Mouse (Mus musculus): Measurements from ENCODE around the gene Colgalt1.

Gene Colgalt1

DNA sequence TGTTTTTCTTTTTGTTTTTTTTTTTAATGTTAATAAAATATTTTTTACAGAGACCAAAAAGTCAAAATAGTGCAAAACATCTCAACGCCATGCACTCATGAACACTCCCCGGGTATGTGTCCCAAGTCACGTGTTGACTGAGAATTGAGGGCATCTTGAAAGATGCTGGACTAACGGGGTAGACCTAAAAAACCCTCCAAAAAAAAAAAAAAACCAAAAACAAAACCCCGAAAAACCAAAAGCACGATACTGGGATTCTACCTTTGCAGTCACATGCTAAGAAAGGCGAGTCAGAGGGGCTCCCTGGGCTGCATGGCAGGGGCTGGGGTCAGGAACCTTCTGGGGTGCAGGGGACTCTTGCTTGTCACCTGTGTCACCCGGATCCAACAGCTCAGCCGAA lies 16.0 kb downstream of the Colgalt1 start:
- intact Hi-C loops (cut with DNase I) = no loop called here

DNA sequence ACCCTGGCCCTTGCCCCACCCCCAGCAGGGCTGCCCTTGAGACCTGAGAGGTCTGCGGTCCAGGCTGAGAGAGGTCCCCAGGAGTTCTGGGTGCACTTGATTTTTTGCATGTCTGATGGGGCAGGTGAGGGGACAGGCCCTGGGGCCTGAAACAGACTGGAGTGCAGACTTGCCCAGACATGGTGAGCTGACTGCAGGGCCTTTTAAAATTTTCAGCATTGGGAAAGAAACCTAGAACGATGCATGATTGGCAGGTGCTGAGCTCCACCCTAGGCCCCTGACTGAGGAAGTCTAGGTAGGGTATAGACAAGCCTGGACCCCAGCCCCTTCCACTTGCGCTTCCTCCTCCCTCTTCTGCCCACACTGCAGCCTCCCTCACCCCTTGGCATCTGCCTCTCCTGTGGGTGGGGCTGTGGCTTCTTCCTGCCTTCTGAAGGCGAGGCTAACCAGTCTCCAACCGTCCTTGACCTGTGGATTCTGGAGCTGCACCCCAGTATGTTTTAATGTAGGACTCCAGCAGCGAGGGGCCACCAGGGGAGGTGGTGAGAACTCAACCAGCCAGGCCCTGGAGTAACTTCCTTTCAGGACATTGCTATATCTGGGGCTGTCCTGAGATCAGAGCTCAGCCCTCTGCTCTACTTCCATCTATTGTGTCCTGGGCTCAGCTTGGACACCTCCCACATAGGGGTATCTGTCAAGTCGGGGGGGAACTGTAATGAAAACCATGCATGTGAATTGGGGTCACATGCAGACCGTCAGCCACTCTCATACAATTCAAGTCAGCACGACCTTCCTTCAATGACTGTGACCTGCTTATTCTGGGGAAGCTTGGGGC lies 16.7 kb downstream of the Colgalt1 start:
- intact Hi-C loops (cut with DNase I) = no loop called here

DNA sequence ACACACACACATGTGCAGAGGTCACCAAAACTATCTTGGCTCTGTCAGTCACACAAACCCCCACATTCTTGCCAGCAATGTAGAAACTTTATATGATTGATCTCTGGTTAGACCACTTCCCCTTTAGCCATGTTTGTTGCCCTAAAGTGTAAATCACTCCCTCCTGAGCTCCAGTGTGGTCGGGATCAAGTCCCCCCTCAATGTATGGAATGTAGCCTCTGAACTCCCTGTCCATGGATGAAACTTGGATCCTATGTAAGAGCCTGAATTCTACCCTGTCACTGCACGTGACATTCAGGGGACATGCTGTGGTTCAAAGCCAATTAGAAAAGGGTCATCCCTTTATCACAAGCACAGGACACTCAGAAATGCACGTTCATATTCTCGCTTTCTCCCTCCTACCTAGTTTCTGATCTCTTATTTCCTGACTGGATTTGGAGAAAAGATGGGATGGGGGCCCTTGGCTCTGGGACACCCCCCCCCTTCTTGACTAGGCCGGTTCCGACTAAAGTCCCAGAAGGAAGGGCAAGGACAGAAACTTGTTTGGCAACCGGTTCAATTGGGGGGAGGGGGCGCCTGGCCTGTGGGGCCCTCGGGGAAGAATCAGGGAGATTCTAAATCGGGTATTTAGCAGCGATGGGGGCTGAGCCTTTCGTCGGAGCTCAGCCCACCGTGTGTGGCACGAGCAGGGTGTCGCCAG lies 17.7 kb downstream of the Colgalt1 start:
- intact Hi-C loops (cut with DNase I) = no loop called here

DNA sequence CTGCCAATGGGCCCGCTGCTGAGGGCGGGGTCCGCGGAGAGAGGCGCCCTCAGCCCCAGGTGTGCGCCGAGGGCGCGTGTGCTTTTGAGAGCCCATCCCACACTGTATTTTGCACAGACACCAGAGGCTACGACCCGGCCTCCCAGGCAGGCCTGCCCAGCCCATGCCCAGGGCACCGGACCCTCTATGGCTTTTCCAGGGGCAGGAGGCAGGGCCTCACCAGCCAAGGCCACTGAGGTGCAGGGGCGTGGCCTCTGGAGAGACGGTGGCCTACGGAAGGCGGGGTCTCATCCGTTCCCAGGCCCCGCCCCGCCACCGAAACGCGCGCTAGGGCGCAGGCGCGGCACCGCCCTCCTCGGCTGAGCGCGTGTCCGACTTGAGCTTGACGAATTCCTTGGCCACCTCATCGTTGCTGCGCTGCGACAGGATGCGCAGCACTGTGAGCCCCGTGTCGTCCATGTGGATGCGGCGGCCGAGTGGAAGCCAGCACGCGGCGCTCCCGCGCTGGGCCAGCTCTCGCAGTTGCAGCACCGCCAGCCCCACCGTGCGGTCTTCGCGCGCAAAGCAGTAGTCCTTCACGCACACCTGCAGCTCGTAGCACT lies 18.4 kb downstream of the Colgalt1 start:
- intact Hi-C loops (cut with DNase I) = no loop called here

DNA sequence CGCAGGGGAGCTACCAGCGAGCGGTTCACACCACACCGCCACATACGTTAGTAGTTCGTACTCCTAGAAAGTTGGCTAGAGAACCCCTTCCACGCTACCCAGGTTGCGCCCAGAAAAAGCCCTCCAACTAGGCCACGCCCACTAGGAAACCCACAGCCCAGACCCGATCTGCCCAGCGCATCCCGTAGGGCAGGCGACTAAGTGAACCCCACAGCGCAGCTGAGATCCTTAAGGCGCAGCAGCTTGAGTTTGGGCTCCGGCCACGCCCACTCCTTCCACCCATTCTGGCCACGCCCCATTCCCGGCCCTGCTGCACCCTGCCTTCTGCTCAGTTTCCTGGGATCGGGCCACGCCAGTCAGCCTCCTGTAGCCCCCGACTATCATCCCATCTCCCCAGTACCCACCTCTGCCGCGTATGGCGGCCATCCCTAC lies 19.0 kb downstream of the Colgalt1 start:
- intact Hi-C loops (cut with DNase I) = no loop called here

DNA sequence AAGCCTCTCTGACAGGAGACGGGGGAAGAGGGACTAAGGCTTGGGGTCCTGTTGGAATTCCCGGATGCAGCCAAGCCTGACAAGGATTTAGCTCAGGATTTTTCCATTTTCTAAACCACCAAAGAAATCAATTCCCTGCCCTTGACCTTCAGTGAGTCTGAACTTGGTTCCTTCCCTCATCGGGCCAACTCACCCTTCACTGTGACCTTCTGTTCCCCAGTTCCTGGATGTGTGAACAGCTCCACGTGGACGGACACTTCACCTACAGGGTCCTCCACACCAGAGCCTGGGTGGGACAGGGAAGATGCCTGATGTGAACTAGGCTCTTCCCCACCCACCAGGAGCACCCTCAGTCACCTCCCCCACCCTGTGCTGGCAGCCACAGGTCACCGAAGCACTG lies 20.0 kb downstream of the Colgalt1 start:
- intact Hi-C loops (cut with DNase I) = no loop called here

DNA sequence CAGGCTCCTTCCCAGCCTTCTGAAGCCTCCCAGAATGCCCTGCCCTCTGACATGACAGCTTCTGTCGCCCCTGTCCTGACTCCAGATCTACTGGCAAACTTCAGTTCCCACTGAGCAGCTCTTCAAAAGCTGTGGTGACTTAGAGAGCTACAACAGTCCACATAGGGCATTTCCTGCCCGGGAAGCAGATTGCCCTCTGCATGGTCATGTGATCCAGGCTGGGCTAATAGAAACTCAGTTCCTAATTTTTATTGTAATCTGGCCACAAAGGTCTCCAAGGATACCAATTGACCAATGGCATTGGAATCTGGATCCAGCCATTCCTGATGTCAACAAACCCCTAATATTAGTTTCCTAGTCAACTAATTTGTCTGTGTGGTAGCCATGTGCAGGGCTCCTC lies 21.1 kb downstream of the Colgalt1 start:
- intact Hi-C loops (cut with DNase I) = no loop called here

DNA sequence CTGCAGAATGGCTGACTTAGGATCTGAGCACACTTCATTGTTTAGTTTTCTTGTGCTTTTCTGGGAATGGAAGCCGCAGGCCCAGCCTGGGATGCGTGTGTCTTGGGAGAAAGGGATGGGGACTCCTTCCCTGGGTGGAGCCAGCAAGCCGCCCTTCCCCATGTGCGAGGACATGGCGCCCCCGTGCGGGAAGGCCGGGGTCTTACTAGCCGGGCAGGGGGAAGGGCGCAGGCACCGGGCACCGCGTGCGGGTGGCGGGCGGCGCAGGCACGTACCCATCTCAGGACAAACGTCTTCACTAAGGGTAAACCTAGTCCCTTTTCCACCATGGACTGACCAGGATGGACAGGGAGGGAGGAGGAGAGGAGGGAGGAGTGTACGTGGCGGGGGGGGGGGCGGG lies 22.4 kb downstream of the Colgalt1 start:
- intact Hi-C loops (cut with DNase I) = no loop called here

DNA sequence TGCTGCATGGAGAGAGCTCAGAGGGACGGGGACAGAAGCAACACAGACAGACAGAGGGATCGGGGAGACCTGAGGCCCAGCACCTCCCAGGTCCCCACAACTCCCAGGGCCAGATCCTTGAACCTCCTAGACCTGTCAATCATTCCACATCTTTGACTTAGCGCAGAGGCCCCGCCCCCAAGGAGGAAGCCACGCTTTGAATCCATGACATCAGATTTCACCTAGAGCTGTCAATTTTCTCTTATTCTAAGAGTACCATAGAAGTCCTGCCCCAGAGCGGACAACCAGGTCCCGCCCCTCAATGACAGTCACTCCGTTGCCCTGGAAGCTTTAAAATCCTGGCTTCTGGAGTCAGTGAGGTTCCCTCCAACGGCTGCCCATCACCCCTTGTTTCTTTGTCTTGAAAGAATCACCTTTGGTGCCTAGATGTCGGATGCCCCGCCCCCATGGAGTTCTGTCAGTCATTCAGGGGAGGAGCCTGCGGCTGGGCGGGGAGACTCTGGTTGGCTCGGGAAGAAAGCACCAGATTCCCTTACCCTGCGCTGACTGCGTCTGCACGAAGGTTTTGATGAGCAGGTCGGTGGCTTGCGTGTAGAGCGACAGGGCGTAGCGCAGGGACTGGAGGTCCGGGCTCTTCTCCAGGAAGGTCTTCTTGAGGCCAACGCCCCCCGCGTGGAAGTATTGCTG lies 23.3 kb downstream of the Colgalt1 start:
- intact Hi-C loops (cut with DNase I) = no loop called here

DNA sequence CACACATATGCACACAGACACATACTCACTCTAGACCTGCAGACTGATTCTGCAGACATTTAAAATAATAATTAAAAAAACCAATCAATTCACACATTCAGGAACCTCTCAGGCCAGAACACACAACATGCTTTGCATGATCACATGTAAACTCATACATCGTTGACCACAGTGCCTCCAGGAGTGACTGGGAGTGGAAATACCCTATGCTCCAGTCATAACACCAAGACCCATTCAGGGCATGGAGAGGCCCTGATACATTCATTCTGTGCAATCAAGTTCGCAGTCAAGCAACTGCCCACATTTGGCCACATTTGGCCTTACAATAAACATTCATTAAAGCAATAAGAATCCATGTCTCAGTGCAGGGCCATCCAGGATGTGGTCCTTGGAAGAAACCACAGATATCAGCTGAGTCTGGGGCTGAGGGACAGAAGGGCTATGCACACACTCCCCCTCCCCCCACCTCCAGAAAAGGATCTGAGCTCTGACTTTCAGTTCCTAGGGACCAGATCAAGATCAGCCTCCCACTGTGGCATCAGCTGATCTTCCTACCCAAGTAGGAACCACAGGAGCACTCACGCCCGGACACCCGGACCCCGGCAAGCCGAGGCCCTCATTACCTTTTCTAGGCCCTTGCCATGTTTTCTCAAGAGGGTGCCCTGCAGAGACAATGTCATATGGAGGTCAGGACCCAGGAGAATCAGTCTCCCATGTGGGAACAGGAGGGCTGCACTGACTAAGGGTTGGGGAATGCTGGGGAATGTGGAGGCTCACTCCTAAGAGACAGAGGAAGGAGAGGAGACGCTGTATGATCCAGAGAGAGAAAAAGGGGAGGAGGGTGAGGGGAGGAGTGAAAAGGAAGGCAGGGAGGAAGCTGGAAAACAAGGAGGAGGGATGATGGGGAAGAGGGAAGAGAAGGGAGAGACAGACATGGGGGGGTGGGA lies 26.6 kb downstream of the Colgalt1 start:
- intact Hi-C loops (cut with DNase I) = no loop called here

DNA sequence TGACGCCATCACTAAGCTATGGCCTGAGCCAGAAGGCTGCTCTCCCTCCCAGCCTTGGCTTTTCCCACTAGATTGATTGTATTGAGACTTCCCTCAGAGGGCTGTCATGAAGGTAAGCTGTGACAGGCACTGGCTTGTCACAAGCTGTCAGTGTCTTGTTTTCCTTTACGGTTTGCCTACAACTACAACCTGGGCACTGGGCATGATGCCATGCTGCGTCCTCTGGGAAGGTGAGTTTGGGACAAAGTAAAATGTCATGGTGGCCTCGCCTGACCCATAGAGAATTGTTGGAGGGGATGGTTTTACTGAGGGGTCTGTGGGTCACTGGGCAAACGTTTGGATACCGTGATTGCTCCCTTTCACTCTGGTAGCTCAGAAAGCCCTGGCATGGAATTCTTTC lies 27.5 kb downstream of the Colgalt1 start:
- intact Hi-C loops (cut with DNase I) = no loop called here

DNA sequence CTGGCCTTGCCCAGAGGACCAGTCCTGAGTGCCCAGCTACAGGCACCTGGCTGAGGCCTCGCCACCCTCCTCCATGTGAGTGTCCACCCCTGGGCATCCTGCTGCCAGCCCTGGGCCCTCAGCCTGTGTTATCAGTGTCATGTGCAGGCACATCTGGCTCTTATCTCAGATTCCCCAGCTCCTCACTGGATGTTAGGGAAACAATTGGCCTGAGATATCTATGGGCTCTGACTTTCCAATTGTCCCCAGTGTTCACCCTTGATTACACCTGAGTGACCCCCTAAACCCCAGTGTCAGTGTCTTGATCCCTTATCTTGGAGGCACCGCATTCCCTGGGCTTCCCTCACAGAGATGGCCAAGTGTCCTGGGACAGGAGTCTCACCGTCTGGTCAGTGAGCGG lies 28.5 kb downstream of the Colgalt1 start:
- intact Hi-C loops (cut with DNase I) = no loop called here

DNA sequence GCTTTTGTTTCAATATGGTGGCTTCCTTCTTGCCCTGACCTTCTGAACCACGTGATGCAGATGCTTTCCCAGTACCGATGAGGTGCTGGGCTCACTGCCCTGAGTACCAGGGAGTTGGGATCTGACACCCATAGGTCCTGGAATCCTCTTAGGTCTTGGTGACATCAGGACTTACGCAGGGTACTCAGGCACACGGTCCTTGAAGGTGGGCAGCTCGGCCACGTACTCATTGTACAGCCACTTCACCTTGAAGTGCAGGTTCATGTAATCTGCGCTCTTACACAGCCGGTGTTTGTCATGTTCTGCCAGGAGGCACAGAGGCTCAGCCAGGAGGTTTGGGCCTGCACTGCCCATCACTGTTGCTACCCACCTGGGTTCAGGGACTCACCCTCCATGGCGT lies 34.7 kb downstream of the Colgalt1 start:
- intact Hi-C loops (cut with DNase I) = no loop called here

DNA sequence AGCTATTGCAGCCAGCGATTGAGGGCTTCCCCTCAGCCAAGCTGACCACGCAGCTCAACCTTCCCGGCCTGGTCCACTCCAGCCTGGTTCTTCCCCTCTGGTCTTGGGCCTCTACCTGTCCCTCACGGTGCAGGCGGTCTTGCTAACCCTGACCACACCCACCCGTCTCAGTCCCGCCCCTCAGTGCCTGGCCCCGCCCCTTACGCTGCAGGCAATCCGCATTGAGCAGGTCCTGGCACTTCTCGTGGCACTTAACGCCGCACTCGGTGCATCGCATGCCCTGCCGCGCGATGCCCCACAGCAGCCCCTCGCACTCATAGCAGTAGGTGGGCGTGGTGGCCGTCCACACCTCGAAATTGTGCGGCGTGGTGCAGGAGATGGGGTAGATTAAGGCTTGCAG lies 43.8 kb downstream of the Colgalt1 start:
- intact Hi-C loops (cut with DNase I) = loop anchor here (10.0 kb wide), 1 partner anchor 210 kb away; no protein-coding TSS in a partner anchor

DNA sequence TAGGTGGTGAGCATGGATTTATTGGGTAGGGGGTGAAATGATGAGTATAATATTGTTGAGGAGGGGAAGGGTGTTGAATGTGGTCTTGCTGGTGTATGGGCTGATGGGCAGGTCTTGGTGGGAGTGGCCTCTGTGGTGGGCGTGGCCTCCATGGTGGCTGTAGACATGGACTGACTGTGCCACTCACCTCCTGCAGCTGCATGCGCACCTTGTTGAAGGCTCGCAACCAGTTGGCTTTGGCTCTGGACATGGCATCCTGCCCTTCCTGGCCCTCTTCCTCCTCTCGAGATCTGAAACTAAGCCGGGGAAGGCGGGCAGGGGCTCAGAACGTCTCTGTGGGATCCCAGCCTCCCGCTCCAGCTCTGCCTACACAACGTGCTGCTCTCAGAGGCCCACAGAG lies 47.0 kb downstream of the Colgalt1 start:
- intact Hi-C loops (cut with DNase I) = loop anchor here (10.0 kb wide), 1 partner anchor 213 kb away; no protein-coding TSS in a partner anchor

DNA sequence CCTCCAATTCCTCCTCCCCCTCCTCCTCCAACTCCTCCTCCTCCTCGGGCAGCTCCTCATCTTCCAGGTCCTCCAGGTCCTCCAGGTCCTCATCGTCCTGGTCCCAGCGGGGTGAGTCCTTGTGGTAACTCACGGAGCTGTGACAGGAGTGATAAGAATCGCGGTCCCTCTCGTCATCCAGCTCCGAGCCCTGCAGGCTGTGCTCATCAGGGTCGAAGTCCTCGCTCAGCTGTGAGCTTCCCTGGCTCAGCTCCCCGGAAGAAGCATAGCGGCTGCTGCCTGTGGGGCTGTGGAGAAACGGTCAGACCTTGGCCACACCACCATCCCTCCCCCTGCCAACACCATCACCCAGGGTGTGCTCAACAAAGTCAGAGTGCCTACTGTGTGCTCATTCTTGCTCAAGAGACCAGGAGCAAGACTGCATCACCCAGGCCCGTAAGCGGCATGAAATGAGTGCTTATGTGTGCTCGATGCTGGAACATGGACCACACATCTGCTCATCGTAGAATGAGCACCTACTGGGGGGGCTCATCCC lies 47.8 kb downstream of the Colgalt1 start:
- intact Hi-C loops (cut with DNase I) = loop anchor here (10.0 kb wide), 1 partner anchor 214 kb away; no protein-coding TSS in a partner anchor

DNA sequence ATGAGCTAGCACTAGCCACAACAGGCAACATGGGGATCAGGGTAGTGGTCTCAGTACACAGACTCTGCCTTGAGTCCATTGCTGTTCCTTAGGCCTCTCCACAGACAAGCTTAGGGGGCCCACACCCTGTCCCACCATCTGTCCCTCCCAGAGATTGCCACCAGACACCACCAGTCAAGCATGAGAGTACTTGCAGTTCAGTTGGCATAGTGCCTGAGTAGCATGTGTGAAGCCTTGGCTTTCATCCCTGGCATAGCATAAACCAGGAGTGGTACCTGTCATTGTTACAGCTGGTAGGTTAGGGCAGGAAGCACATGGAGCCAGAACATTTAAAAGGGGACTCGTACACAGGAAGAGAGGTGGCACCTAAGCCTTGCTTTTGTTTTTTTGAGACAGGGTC lies 49.0 kb downstream of the Colgalt1 start:
- intact Hi-C loops (cut with DNase I) = loop anchor here (2.0 to 10.0 kb wide), 3 partner anchors 47 to 215 kb away; partner anchors contain the start of genes Colgalt1 and Fam129c

DNA sequence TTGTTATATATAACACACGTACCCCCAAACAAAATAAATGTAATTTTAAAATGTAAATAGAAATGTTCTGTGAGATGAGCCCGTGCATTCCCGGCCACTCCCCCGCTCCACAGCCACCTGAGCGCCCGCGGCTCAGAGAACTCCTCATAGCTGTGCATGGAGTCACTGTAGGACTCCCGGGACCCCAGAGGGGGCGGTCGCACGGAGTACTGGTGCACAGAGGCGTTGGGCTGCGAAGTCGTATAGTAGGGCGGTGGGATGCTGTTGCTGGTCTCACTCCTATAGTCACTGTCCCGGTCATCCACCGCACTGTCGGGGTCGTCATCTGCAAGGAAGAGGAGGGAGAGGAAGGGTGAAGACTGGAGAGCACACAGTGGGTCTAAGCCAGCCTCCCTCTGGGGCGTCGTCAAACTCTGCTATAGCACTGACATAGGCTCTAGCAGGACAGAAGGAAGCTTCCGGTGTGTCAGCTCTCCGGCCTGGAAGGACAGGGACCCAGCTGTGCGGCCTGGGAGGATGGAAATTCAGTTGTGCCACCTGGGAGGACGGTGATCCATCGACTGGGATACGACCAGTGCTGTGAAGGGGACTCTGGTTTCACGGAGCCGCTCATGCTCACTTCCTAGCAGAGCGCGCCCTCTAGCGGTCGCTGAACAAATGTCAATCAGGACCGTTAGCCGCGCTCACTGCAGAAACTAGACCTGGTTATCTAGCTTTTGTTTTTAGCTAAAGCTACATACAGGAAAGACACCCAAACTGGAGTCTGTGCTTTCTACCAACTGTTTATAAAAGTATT lies 49.7 kb downstream of the Colgalt1 start:
- intact Hi-C loops (cut with DNase I) = loop anchor here (1.0 to 5.0 kb wide), 3 partner anchors 48 to 99 kb away; partner anchors contain the start of genes Colgalt1 and Fam129c
